Mouse (Mus musculus): Measurements from ENCODE around the gene Cdk11b.
"Not testable (repeated sequence)": the region's sequence is repeated elsewhere in the genome, so short reads cannot be mapped to it uniquely, and the experiment has no call there.

Gene Cdk11b

GRCm38 (mm10) chr4:155666903-155667302 is 42.2 kb downstream of the Cdk11b start:
- no peak for DNase-seq (ENCODE audit: extremely low spot score, low read depth, low spot score)

- peak; percentile 89 for DNase-seq (ENCODE audit: extremely low spot score, low read depth, low spot score)
These were observed 44.3 kb downstream of the Cdk11b start, which contains the start of gene Mib2 for GRCm38 (mm10) chr4:155668689-155669597. Gene Mib2 (minus strand): TSS chr4:155669198.

GRCm38 (mm10) chr4:155669598-155670075 is 45.0 kb downstream of the Cdk11b start:
- no peak for DNase-seq (ENCODE audit: extremely low spot score, low read depth, low spot score)

DNA sequence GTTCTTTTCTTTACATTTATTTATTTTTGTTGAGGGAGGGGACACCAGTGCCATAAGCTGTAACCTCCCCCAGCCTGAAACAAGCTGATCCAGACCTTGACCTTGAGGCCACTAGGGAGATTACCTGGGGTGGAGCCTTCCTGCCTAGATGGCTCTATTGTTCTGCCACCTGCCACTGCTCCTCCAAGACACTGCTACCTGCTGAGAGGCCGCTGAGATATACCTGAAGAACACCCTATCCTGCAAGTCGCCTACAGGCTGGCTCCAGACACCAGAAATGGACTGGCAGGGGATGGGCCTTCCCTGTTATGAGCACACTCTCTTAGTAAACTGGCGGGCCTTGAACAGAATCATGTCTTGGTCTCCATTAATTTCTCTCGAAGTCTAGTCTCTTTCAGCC is 45.6 kb downstream of the Cdk11b start:
- DNase-seq (ENCODE audit: extremely low spot score, low read depth, low spot score): not testable (repeated sequence)

GRCm38 (mm10) chr4:155672082-155672481 is 47.4 kb downstream of the Cdk11b start:
- DNase-seq (ENCODE audit: extremely low spot score, low read depth, low spot score): no peak

- no peak for DNase-seq (ENCODE audit: extremely low spot score, low read depth, low spot score)
These were observed 51.3 kb downstream of the Cdk11b start for GRCm38 (mm10) chr4:155675991-155676390.

DNA sequence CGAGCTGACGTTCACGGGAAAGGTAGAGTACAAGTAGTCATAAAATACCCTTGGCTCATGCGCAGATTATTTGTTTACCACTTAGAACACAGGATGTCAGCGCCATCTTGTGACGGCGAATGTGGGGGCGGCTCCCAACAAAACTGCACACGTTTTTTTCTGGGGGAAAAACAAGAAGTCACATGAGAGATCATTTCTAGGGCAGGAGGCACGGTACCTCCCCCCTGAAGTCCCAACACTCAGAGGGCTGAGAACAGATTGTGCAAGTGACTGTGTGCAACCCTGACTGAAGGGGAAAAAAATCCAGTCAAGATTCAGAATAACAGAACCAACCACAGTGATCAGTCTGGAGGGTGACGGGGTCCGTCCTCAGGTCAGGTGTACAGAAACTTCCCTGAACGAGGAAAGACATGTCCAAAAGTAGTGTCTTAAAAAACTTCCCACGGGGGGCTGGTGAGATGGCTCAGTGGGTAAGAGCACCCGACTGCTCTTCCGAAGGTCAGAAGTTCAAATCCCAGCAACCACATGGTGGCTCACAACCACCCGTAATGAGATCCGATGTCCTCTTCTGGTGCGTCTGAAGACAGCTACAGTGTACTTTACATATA is 59.1 kb downstream of the Cdk11b start:
- DNase-seq (ENCODE audit: extremely low spot score, low read depth, low spot score): not testable (repeated sequence)

DNA sequence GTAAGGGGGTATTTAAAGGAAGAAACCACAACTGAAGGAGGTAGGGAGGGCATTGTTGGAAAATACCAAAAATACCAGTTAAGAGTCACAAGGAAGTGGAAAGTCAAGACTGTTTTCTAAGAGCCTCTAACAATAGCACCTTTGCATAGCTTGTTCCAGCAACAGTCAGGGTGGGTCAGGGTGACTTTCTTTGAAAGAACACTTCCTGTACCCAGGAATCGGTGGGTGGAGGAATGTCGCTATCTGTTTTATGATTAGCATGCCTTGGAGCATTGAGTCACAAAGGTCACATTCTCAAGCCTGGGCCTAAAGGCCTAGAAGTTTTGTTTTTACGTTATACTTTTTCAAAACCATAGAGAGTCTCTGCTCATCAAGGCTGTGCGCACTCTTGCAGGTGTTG is 63.1 kb downstream of the Cdk11b start:
- DNase-seq (ENCODE audit: extremely low spot score, low read depth, low spot score): not testable (repeated sequence)

DNA sequence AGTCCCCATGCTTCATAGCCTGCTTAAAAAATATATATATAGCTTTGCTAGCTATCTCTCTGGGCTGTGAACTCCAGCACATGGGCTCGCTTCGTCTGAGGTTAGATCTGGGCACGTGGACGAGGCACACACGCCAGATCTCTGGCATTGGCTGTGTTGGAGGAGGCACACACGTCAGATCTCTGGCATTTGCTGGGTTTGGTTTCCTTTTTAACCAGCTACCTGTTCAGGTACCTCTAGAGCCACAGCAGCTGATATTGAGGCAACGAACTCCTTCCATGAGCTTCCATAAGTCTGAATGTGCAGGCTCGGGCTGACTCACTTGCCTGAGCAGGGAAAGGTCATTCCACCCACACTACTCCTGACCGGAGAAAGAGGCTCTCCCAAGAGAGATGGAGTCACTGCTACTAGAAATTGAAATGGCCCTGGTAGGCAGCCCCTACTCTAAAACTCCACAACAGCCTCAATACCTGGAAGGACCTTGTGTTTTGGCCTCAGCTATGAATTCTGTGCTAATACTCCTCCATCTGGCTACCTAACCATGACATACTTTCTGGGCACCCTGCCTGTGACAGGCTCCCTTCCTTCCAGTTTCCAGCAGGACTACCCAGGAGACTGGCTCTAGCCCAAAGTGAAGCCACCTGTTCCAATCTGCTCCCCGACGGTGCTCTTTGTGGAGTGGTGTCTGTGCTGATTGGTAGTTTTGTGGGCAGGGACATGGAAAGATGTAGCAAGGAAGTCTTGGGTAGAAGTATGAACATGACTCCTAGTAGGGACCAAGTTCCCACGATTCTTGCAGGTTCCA is 66.1 kb downstream of the Cdk11b start:
- no peak for DNase-seq (ENCODE audit: extremely low spot score, low read depth, low spot score)

GRCm38 (mm10) chr4:155692421-155692820 is 67.8 kb downstream of the Cdk11b start:
- DNase-seq (ENCODE audit: extremely low spot score, low read depth, low spot score): no peak

DNA sequence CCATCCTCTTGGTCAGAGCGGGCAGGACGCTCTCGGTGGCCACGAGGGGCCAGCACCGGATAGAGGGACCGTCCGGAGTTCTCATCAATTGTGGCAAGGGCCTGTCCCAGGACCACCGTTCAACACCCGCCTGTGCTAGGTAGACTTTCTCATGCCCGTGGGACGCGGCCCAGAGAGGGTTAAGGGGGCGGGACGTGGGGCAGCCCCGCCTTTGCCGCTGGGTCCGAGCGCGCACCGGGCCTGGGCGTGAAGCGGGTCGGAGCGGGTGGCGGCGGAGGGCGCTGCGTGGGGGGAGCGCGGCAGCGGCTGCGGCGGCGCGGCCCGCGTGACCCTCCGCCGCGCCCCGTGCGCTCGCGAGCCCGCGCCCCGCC is 69.4 kb downstream of the Cdk11b start, which contains the start of gene Fndc10:
Fndc10 (plus strand) TSS at position 232 of the 371 bp plus-strand sequence.
- no peak for DNase-seq (ENCODE audit: extremely low spot score, low read depth, low spot score)

GRCm38 (mm10) chr4:155694482-155695401 is 70.1 kb downstream of the Cdk11b start:
- DNase-seq (ENCODE audit: extremely low spot score, low read depth, low spot score): no peak

- no peak for DNase-seq (ENCODE audit: extremely low spot score, low read depth, low spot score)
These were observed 70.9 kb downstream of the Cdk11b start for GRCm38 (mm10) chr4:155695531-155696062.

DNA sequence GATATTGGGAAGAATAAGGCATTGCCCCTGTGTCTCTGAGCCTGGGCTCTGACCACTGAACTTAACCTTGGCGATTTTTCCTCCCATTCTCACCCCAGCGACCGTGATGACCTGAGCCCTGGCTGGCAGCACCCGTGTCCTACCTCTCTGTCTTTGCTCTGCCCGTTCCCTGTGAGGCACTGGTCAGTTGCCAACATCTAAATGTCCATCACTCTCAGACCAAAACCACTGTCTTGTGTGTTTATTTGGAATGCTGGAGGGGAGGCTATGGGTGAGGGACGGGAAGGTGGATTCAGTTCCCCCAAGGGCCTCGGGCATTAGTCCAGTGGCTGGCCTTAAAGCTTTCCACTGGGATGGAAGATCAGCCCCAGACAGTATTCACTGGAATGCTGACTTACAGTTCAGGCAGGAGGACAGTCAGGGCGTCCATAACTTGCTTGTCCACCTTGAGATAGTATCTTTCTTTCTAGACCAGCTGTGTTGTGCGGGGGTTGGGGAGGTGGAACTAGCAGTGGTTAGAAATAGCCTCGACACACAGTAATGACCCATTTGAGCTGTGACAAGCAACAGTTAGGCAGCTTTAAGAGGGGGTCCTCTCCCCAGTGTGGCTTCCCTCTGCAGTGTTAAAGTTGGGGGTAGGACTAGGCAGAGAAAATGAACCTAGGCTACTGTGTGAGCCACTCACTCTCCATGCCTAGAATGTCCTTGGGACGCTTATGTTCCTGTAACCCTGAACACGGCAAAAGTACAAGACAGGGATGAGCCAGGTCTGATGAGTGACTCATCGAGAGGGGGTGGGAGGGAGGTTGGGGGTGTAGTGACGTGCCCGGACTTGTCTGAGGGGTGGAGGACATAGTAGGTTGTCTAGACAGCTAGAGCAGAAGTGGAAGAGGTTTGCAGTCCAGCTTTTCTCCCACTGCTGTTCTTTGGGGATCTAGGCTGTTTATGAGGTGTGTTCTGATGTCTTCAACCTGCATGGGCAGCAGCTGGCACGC is 71.9 kb downstream of the Cdk11b start:
- DNase-seq (ENCODE audit: extremely low spot score, low read depth, low spot score): no peak
